Mouse (Mus musculus) cerebellum, adult (tissue): Measurements from ENCODE around the gene Timm44.

ENCODE experiments used
- ATAC-seq: cut with Nextera tagmentation; 2 replicates; pipeline ENCODE4 v1.9.2; 2017; ENCODE audit warnings: mild to moderate bottlenecking, moderate library complexity, mixed read lengths; ENCODE audit not compliant: insufficient number of reproducible peaks, low FRiP score, low TSS enrichment

Gene Timm44

GRCm38 (mm10) chr8:4239193-4239890, 36.4 kb downstream of the Timm44 start:
- no peak for ATAC-seq

- ATAC-seq: peak; percentile 92
Observed at GRCm38 (mm10) chr8:4238434-4239192, 37.1 kb downstream of the Timm44 start, which contains the start of the genes Map2k7 and Gm49320. Map2k7 (plus strand) TSS chr8:4238740. Gm49320 (plus strand) TSS chr8:4238865.

GRCm38 (mm10) chr8:4237814-4238433, 37.8 kb downstream of the Timm44 start:
- peak; percentile 0; the same call in 1 of the 2 replicates for ATAC-seq

- no peak for ATAC-seq
Observed at GRCm38 (mm10) chr8:4230612-4231351, 44.9 kb downstream of the Timm44 start.

- ATAC-seq: no peak
Observed at GRCm38 (mm10) chr8:4229784-4230183, 45.9 kb downstream of the Timm44 start.

- no peak for ATAC-seq
Observed at GRCm38 (mm10) chr8:4227919-4228318, 47.8 kb downstream of the Timm44 start.

- ATAC-seq: no peak; the same call in 1 of the 2 replicates
Observed at GRCm38 (mm10) chr8:4226739-4227347, 48.9 kb downstream of the Timm44 start, which contains the start of gene Lrrc8e. Lrrc8e (plus strand) TSS chr8:4226827.

GRCm38 (mm10) chr8:4226323-4226722, 49.4 kb downstream of the Timm44 start:
- ATAC-seq: no peak

GRCm38 (mm10) chr8:4222059-4222458, 53.7 kb downstream of the Timm44 start:
- ATAC-seq: no peak

- no peak for ATAC-seq
Observed at GRCm38 (mm10) chr8:4219617-4220016, 56.1 kb downstream of the Timm44 start.

- peak; percentile 75 for ATAC-seq
Observed at GRCm38 (mm10) chr8:4216791-4217621, 58.7 kb downstream of the Timm44 start, which contains the start of gene Prr36. Prr36 (minus strand) TSS chr8:4217459.

- 0 out of 2 replicates have a peak, but pooled peaks have one; percentile 10 for ATAC-seq
Observed at GRCm38 (mm10) chr8:4216296-4216695, 59.4 kb downstream of the Timm44 start.

GRCm38 (mm10) chr8:4214006-4214980, 61.4 kb downstream of the Timm44 start:
- no peak for ATAC-seq

- ATAC-seq: no peak
Observed at GRCm38 (mm10) chr8:4213210-4214005, 62.3 kb downstream of the Timm44 start.

GRCm38 (mm10) chr8:4212809-4213209, 62.9 kb downstream of the Timm44 start:
- ATAC-seq: no peak

- ATAC-seq: no peak
Observed at GRCm38 (mm10) chr8:4211097-4211496, 64.6 kb downstream of the Timm44 start.
